Mouse (Mus musculus): ENCODE measurements at regions not wholly inside any gene's neighbourhood (a gene's known extent, or its start where the extent isn't known, plus 50 kb on each side); places are given as distances from the start of the nearest gene placed in this dataset.

DNA sequence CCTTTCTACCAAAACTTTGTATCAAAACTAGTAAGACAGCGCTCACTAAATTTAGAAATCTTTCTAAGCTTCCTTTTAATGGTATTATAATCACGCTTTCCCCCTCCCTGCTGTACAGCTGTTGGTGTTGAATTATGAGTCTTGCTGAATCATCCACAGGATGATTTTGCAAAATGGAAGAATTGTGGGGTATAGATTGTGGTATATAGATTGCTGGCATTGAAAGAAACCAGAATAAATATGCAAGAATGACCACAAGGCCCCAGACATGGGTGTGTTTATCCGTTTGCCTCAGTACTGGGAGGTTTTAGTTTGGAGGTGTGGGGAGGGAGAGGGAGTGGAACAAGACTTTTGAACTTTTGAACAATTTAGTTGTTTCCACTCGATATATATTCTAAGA, 176.1 kb upstream of the Cdkn2b start:
- H3K4me1 ChIP-seq: peaks cover 11% of the 10 kb centered on the region; the same call in 1 of the 2 replicates
- no peak overlapping the region for H3K4me3 ChIP-seq
- WGBS: 85% methylated on average over 4 of the region's 4 CpGs
- no peak for DNase-seq (ENCODE audit: low spot score)
- no peaks in the 10 kb centered on the region for H3K9me3 ChIP-seq
- no peaks in the 10 kb centered on the region for H3K36me3 ChIP-seq (replicated peaks)
- no peaks in the 10 kb centered on the region for H3K27me3 ChIP-seq (replicated peaks; ENCODE audit: low read depth, poor library complexity, severe bottlenecking)
- no peak overlapping the region for H3K27ac ChIP-seq (replicated peaks)

DNA sequence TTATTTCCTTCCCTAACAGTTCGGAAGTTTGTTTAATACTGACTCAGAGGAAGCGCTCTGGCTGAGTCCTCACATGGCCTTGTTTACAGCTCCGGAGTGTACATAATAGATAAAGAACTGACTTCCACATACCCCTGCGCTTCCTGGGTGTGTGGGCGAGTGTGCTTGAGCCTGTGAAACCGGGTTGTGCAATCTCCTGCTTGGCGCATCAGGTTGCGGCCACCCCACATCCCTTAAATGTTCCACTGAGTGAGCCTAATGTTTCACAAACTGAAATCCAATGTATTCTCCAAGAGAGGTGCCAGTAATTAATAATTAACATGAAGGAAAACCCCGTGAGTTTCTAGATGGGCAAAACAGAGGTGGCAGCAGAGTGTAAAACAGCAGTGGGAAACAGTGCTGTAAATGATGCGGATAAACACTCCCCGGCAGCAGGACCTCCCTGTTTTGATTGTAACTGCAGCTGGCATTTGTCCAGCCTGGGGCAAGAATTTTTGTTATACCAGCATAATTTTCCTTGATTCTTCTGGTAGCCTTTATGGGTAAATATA, 175.2 kb upstream of the Cdkn2b start:
- H3K27me3 ChIP-seq (replicated peaks; ENCODE audit: low read depth, poor library complexity, severe bottlenecking): no peaks in the 10 kb centered on the region
- H3K27ac ChIP-seq (replicated peaks): no peak overlapping the region
- WGBS: 65% methylated on average over 11 of the region's 11 CpGs
- no peaks in the 10 kb centered on the region for H3K36me3 ChIP-seq (replicated peaks)
- DNase-seq (ENCODE audit: low spot score): no peak
- peaks cover 11% of the 10 kb centered on the region; the same call in 1 of the 2 replicates for H3K4me1 ChIP-seq
- H3K4me3 ChIP-seq: no peak overlapping the region
- no peaks in the 10 kb centered on the region for H3K9me3 ChIP-seq

DNA sequence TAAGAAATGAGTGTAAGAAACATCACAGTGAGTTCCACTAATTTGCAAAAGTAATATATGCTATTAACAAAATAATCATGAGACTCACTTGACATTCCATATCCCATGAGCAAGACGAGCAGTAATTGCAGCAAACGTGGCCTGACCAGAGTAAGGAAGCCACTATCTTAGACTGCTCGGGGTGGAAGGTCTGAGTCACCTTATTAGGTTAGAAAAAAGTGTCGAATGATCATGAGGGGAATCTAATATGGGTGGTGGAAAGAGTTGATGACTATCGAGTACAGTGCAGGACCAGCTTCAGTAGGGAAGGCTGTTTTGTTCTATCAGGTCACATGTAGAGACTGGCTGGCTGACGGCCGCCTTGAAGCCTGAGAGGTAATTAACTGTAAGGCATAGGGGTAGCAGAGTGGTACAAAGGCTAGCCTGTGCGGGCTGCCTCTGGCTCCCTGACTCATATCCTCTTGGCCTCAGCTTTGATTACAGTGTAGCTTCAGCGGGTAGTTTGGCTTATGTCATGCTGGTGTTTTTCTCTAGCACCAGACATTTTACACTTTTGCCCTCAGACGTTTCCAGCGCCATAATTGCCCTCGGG, 167.9 kb upstream of the Cdkn2b start:
- DNase-seq (ENCODE audit: low spot score): peak; percentile 30
- H3K4me1 ChIP-seq: peaks cover 13% of the 10 kb centered on the region
- WGBS: 67% methylated on average over 12 of the region's 12 CpGs
- H3K9me3 ChIP-seq: no peaks in the 10 kb centered on the region
- no peak overlapping the region for H3K27ac ChIP-seq (replicated peaks)
- H3K4me3 ChIP-seq: no peak overlapping the region
- no peaks in the 10 kb centered on the region for H3K27me3 ChIP-seq (replicated peaks; ENCODE audit: low read depth, poor library complexity, severe bottlenecking)
- no peaks in the 10 kb centered on the region for H3K36me3 ChIP-seq (replicated peaks)

DNA sequence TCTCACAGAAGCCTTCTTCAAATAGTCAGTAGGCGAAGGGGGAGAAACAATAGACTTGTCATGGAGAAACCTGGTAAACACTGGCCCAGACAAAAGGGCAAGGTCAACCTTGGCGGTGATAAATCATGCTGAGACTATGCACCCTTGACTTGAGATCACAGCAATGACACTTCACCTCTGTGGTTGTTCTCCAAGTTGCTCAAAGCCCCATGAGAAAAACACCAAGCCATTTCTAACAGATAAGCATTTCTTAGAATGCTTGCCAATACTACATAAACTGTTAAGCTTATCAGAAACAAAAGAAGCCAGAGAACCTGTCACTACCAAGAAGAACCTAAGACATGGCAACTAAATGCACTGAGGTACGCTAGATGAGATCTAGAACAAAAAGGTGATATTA, 165.0 kb upstream of the Cdkn2b start:
- Histone ChIP-seq H3K36me3 (replicated peaks) (no peaks in the 10 kb centered on the region), H3K4me1 (peaks cover 12% of the 10 kb centered on the region), H3K9me3 (no peaks in the 10 kb centered on the region), H3K4me3 (no peak overlapping the region), H3K27ac (replicated peaks) (no peak overlapping the region), H3K27me3 (replicated peaks; ENCODE audit: low read depth, poor library complexity, severe bottlenecking) (no peaks in the 10 kb centered on the region)
- no peak for DNase-seq (ENCODE audit: low spot score)
- 75% methylated on average over 3 of the region's 3 CpGs for WGBS

DNA sequence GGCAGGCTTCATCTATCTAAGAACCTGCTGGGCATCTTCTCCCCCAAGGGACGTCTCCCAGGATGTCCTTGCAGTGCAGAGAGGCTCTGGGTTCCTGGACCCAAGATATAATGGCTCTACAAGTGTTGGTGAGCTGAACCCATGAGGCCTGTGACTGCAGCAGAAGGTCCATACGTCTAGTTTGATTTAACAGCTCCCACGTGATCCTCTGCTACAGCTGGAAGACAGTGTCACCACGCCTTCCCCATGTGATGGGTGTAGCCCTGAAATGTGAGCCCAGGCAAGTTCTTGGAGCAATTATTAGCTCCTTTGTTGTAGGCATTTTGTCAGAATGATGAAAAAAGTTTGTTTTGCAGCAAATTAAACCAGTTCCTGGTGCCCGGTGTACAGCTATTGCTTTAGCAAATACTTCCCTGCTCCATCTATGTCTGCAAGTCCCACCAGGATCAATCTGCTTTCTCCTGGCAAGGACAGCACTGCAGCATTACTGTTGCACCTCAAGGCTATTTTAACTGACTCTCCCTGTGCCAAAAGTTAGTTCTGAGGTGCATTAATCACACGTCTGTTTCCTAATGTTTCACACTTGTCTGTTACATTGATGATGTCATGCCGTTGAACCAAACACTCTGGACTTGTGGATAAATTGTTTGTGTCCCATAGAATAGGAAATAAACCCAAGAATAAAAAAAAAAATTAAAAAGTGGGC, 164.2 kb upstream of the Cdkn2b start:
- Histone ChIP-seq H3K27me3 (replicated peaks; ENCODE audit: low read depth, poor library complexity, severe bottlenecking) (no peaks in the 10 kb centered on the region), H3K27ac (replicated peaks) (no peak overlapping the region), H3K4me3 (no peak overlapping the region), H3K36me3 (replicated peaks) (no peaks in the 10 kb centered on the region), H3K4me1 (peaks cover 21% of the 10 kb centered on the region), H3K9me3 (no peaks in the 10 kb centered on the region)
- DNase-seq (ENCODE audit: low spot score): no peak
- WGBS: 66% methylated on average over 7 of the region's 7 CpGs

DNA sequence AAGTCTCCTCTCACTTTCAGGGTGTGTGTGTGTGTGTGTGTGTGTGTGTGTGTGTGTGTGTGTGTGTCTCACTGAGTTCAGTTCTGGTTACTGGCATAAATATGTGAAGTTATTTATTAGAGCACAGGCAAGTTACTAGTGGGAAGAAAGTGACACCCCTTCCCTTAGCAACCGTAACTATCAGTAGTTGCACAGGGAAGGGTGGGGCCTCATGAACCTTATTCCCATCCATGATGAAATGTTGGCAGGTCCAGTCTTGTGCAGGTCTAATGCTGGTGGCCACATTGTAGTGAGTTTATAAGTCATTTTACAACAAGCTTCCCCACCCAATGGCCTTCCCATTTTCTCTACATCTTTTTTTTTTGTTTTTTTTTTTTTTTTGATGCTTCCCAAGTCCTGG, 160.6 kb upstream of the Cdkn2b start:
- no peaks in the 10 kb centered on the region for H3K27me3 ChIP-seq (replicated peaks; ENCODE audit: low read depth, poor library complexity, severe bottlenecking)
- H3K36me3 ChIP-seq (replicated peaks): no peaks in the 10 kb centered on the region
- H3K27ac ChIP-seq (replicated peaks): no peak overlapping the region
- WGBS: 84% methylated on average over 1 of the region's 1 CpGs
- peaks cover 23% of the 10 kb centered on the region for H3K4me1 ChIP-seq
- no peak overlapping the region for H3K4me3 ChIP-seq
- no peak for DNase-seq (ENCODE audit: low spot score)
- no peaks in the 10 kb centered on the region for H3K9me3 ChIP-seq

DNA sequence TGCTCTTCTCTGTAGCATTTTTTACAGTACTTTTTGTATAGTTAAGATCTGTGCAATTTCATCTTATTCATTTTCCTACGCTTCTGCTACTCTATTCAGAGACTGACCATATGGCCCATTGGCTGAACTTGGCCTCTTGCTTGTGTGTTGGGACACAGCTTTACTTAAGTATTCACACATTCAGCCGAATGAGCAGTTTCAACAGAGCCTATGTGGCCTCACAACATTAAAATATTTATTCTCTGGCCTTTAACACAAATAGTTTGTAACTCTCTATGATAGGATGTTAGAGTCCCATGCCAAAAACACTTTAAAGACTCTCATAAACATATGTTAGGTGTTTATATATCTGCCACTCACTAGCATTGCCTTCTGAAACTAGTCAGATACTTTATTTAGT, 159.9 kb upstream of the Cdkn2b start:
- Histone ChIP-seq H3K4me3 (no peak overlapping the region), H3K27ac (replicated peaks) (no peak overlapping the region), H3K4me1 (peaks cover 23% of the 10 kb centered on the region), H3K9me3 (no peaks in the 10 kb centered on the region), H3K36me3 (replicated peaks) (no peaks in the 10 kb centered on the region), H3K27me3 (replicated peaks; ENCODE audit: low read depth, poor library complexity, severe bottlenecking) (no peaks in the 10 kb centered on the region)
- no peak for DNase-seq (ENCODE audit: low spot score)
- 82% methylated on average over 2 of the region's 2 CpGs for WGBS

DNA sequence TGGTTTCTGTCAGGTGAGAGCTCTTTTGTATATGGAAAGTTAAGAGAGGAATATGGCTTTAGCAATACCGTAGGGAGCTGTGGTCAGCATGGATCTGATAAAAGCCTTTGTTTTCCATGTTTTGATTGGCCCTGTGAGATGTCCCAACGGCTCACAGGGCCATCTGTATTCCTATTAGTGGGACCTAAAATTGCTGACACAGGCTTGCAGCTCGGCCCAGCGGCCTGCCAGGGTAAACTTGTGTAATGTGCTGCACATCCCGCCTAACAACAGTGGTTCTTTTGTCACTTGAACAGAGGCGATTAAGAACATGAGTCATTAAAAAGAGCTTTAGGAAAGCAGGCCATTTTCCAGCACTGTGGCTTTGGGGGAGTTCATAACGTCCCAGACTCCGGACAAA, 159.0 kb upstream of the Cdkn2b start:
- H3K4me3 ChIP-seq: no peak overlapping the region
- no peaks in the 10 kb centered on the region for H3K9me3 ChIP-seq
- peak; percentile 65 for DNase-seq (ENCODE audit: low spot score)
- H3K4me1 ChIP-seq: peaks cover 19% of the 10 kb centered on the region
- no peaks in the 10 kb centered on the region for H3K27me3 ChIP-seq (replicated peaks; ENCODE audit: low read depth, poor library complexity, severe bottlenecking)
- WGBS: 12% methylated on average over 8 of the region's 8 CpGs
- H3K36me3 ChIP-seq (replicated peaks): no peaks in the 10 kb centered on the region
- H3K27ac ChIP-seq (replicated peaks): peak overlapping the region; percentile 40; the same call in 1 of the 2 replicates

DNA sequence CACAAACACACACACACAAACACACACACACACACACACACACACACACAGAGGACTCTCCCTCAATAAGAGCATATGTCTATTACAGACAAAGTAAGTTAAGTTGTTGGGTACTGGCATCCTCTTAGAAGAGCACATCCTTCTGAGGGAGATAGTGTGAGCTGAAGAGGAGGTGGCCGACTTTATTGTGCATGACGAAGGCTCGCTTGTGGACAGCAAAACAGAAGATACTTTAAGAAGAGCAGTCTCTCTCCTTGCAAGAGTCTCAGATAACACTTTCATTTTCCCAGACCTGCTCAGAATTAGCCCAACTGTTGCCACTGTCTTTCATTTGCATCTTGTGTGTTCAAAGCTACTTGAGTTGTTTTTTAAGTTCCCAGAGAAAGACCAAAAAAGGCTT, 158.6 kb upstream of the Cdkn2b start:
- 0 out of 2 replicates have a peak overlapping the region, but pooled peaks have one; percentile 10 for H3K27ac ChIP-seq (replicated peaks)
- DNase-seq (ENCODE audit: low spot score): no peak
- H3K36me3 ChIP-seq (replicated peaks): no peaks in the 10 kb centered on the region

DNA sequence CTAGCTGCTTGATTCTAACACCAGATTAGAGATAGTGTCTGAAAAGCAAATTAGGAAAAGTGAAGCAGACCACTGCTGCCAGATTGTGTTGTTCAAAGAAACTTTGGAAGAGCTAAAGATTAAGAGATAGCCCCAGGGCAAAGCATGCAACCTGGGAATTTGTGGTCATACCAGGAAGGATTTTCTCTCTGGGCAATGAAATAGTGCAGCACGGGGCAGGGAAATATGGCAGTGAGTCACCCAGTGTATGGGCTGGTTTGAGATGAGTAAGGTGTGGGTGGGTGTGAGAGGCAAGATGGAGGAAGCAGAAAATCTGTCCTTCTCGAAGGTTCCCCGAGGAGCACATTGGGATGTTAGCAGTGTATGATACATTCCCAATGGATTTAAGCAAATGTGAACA, 155.9 kb upstream of the Cdkn2b start:
- H3K4me1 ChIP-seq: peaks cover 16% of the 10 kb centered on the region
- no peak overlapping the region for H3K4me3 ChIP-seq
- no peaks in the 10 kb centered on the region for H3K36me3 ChIP-seq (replicated peaks)
- no peak overlapping the region for H3K27ac ChIP-seq (replicated peaks)
- no peak for DNase-seq (ENCODE audit: low spot score)
- H3K27me3 ChIP-seq (replicated peaks; ENCODE audit: low read depth, poor library complexity, severe bottlenecking): no peaks in the 10 kb centered on the region
- 88% methylated on average over 3 of the region's 3 CpGs for WGBS
- H3K9me3 ChIP-seq: no peaks in the 10 kb centered on the region

More for the DNA sequence above, 158.6 kb upstream of the Cdkn2b start:
- Histone ChIP-seq H3K4me3 (no peak overlapping the region), H3K9me3 (no peaks in the 10 kb centered on the region), H3K4me1 (peaks cover 16% of the 10 kb centered on the region), H3K27me3 (replicated peaks; ENCODE audit: low read depth, poor library complexity, severe bottlenecking) (no peaks in the 10 kb centered on the region)
- 54% methylated on average over 3 of the region's 3 CpGs for WGBS

DNA sequence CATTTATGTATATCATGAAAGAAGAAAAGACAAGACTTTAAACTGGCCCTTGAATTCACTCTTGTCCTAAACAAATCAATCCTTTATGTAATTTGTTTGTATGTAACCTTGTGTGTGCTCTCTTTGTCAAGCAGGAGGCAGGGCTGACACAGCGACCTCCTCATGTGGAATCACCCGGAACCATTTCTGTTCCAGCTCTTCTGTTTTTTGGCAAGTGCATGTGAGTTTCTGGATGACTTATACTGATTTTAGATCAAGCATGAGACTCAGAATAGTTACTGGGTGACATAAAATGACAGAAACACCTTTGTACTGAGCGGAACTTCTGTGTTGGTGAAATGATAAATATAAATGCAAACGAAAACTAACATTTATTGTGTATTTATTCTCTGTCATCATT, 152.3 kb upstream of the Cdkn2b start:
- no peaks in the 10 kb centered on the region for H3K27me3 ChIP-seq (replicated peaks; ENCODE audit: low read depth, poor library complexity, severe bottlenecking)
- H3K9me3 ChIP-seq: no peaks in the 10 kb centered on the region
- no peaks in the 10 kb centered on the region for H3K4me1 ChIP-seq
- no peak for DNase-seq (ENCODE audit: low spot score)
- H3K27ac ChIP-seq (replicated peaks): no peak overlapping the region
- WGBS: 86% methylated on average over 4 of the region's 4 CpGs
- no peaks in the 10 kb centered on the region for H3K36me3 ChIP-seq (replicated peaks)
- no peak overlapping the region for H3K4me3 ChIP-seq

DNA sequence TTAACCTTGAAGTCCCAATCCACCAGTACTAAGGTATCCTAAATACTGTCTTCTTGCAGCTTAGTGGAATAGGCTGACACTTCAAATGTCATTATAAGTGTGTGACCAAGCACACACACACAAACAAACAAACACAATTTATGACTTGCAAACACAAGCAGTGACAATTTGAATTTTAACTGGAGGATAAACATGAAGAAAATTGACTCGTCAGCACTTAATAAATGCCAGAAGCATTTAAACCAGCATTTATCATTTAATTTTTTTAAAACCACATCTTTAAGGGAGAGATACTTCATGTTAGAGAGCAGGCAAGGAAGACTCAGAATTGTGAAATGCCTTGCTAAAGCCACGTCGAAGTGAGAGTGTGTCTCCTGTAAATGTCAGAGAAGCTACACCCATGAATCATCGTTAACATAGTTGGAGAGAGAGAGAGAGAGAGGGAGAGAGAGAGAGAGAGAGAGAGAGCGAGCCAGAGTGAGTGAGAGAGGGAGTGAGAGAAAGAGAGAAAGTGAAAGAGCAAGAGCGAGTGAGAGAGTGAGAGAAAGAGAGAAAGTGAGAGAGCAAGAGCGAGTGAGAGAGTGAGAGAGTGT, 149.4 kb upstream of the Cdkn2b start:
- Histone ChIP-seq H3K4me1 (no peaks in the 10 kb centered on the region), H3K27me3 (replicated peaks; ENCODE audit: low read depth, poor library complexity, severe bottlenecking) (no peaks in the 10 kb centered on the region), H3K36me3 (replicated peaks) (no peaks in the 10 kb centered on the region), H3K9me3 (no peaks in the 10 kb centered on the region), H3K27ac (replicated peaks) (no peak overlapping the region), H3K4me3 (no peak overlapping the region)
- WGBS: 84% methylated on average over 7 of the region's 7 CpGs
- DNase-seq (ENCODE audit: low spot score): no peak

DNA sequence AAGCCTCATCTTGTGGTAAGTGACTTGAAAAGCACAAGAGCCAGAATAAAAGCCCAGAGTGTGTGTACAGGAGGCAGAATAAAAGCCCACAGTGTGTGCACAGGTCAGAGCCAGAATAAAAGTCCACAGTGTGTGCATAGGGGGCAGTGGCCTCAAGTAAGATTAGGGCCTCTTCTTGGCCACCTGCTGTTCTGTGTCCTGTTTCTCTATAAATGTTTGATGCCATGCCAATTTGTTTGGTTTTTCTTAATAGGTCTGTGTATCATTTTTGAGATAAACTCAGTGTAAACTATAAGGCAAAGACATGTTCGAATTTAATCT, 148.5 kb upstream of the Cdkn2b start:
- no peak for DNase-seq (ENCODE audit: low spot score)
- 88% methylated on average over 1 of the region's 1 CpGs for WGBS
- Histone ChIP-seq H3K9me3 (no peaks in the 10 kb centered on the region), H3K4me1 (no peaks in the 10 kb centered on the region), H3K27ac (replicated peaks) (no peak overlapping the region), H3K36me3 (replicated peaks) (no peaks in the 10 kb centered on the region), H3K27me3 (replicated peaks; ENCODE audit: low read depth, poor library complexity, severe bottlenecking) (no peaks in the 10 kb centered on the region), H3K4me3 (no peak overlapping the region)
